Mouse (Mus musculus): ENCODE measurements around the gene Rbm33.

DNA sequence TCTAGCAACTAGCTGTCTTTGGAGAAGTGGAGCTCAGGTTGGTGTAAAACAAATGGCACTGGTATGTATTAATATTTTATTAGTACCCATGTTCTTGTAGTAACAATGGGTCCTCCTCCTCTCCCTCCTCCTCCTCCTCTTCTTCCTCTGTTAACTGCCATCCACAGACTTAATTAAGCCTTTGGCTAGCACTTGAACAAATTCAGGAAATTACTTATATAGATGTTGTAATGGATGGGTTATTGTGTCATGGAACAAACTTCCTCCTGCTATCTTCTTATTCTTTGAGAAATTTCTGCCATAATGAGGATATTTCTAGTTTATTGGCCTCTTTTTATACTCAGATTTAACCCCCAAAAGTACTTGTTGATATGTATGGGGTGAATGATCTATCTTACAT, 60.4 kb downstream of the Rbm33 start:
- no peak for TF ChIP-seq CHD2 (IDR thresholded peaks at IDR 0.05; ENCODE audit: low read depth, low read length)
- TF ChIP-seq HCFC1 (IDR thresholded peaks at IDR 0.05; ENCODE audit: borderline replicate concordance, insufficient read depth, low read length): no peak
- no peak for TF ChIP-seq MAFK (IDR thresholded peaks at IDR 0.05; ENCODE audit: insufficient read depth, low read depth, low read length)
- no peak for TF ChIP-seq ZC3H11A (IDR thresholded peaks at IDR 0.05; ENCODE audit: borderline replicate concordance, low read depth, low read length)
- no peak for TF ChIP-seq ZNF384 (IDR thresholded peaks at IDR 0.05; ENCODE audit: low read depth, low read length)
